In genomic region chr19:36111054-36111895, GRCm38 (mm10) we compare ENCODE assay signal across 9 mouse cellular contexts. TPM values are rescaled to one million over a fixed set of nuclear protein-coding genes. Genes with fewer than 3 reads are reported as not detected.
DNase-seq lines count a peak whose midpoint lies in the region; ATAC-seq lines count a peak whose summit lies in the region.
"Had no signal": no experiment of that assay in that cellular context is flagged by ENCODE, and none has a peak within 500 bp of the region (broad histone marks: within the 10 kb centered on the region; RNA-seq: fewer than 3 reads in every experiment).

No protein-coding gene starts in this region.

- no peaks in the 10 kb centered on the region for H3K27me3 ChIP-seq in intestine, embryonic 14.5 days (replicated peaks; ENCODE audit: control insufficient read depth, insufficient read depth, low read length)
- H3K27me3 ChIP-seq in intestine, embryonic 16.5 days (replicated peaks; ENCODE audit: control insufficient read depth, insufficient read depth, low read length) = no peaks in the 10 kb centered on the region
- H3K27me3 ChIP-seq in hindbrain, embryonic 13.5 days = peaks cover 6% of the 10 kb centered on the region; the same call in 1 of the 2 replicates
- H3K27me3 ChIP-seq in neural tube, embryonic 11.5 days (ENCODE audit: control insufficient read depth, insufficient read depth, low read length) = no peaks in the 10 kb centered on the region
- H3K27me3 ChIP-seq: limb, embryonic 15.5 days had no signal

- H3K27ac ChIP-seq in intestine, embryonic 14.5 days (ENCODE audit: low read depth) = no peak overlapping the region
- H3K27ac ChIP-seq in intestine, embryonic 16.5 days (ENCODE audit: low read length) = no peak overlapping the region
- H3K27ac ChIP-seq in hindbrain, embryonic 13.5 days = no peak overlapping the region
- no peak overlapping the region for H3K27ac ChIP-seq in neural tube, embryonic 11.5 days (ENCODE audit: low read depth, low read length)
- H3K27ac ChIP-seq: limb, embryonic 15.5 days had no signal

- no peak for ATAC-seq in intestine, embryonic 14.5 days (replicated peaks; ENCODE audit: low FRiP score, low TSS enrichment, low read depth)
- ATAC-seq in intestine, embryonic 16.5 days = no peak
- peak; percentile 44; the same call in 1 of the 2 replicates for ATAC-seq in hindbrain, embryonic 13.5 days (ENCODE audit: low FRiP score)
- peak; percentile 62 for ATAC-seq in neural tube, embryonic 11.5 days (ENCODE audit: insufficient read depth, low FRiP score, low TSS enrichment)
- ATAC-seq in monocyte, adult 5-6 weeks (replicated peaks; ENCODE audit: insufficient number of reproducible peaks, low FRiP score, low TSS enrichment, poor library complexity, severe bottlenecking) = no peak

- H3K4me2 ChIP-seq in intestine, embryonic 14.5 days (ENCODE audit: low read length) = no peak overlapping the region
- H3K4me2 ChIP-seq in intestine, embryonic 16.5 days (ENCODE audit: low read depth, low read length) = no peak overlapping the region
- H3K4me2 ChIP-seq in hindbrain, embryonic 13.5 days = peak overlapping the region; percentile 46
- no peak overlapping the region for H3K4me2 ChIP-seq in neural tube, embryonic 11.5 days (ENCODE audit: low read depth)
- H3K4me2 ChIP-seq: limb, embryonic 15.5 days had no signal

- no peak overlapping the region for H3K9ac ChIP-seq in intestine, embryonic 14.5 days (ENCODE audit: low read length)
- no peak overlapping the region for H3K9ac ChIP-seq in intestine, embryonic 16.5 days (ENCODE audit: low read depth, low read length)
- no peak overlapping the region for H3K9ac ChIP-seq in hindbrain, embryonic 13.5 days
- no peak overlapping the region for H3K9ac ChIP-seq in neural tube, embryonic 11.5 days (ENCODE audit: low read length)
- H3K9ac ChIP-seq: limb, embryonic 15.5 days had no signal

- no peak overlapping the region for H3K4me3 ChIP-seq in intestine, embryonic 14.5 days (ENCODE audit: low read depth, low read length)
- no peak overlapping the region for H3K4me3 ChIP-seq in intestine, embryonic 16.5 days (ENCODE audit: low read length)
- H3K4me3 ChIP-seq in hindbrain, embryonic 13.5 days = peak overlapping the region; percentile 22; the same call in 1 of the 2 replicates
- H3K4me3 ChIP-seq in neural tube, embryonic 11.5 days (ENCODE audit: low read depth, low read length) = no peak overlapping the region
- H3K4me3 ChIP-seq: limb, embryonic 15.5 days had no signal

- WGBS in intestine, embryonic 14.5 days = 36% methylated on average over 7 of the region's 7 CpGs
- 28% methylated on average over 7 of the region's 7 CpGs for WGBS in intestine, embryonic 16.5 days
- 23% methylated on average over 7 of the region's 7 CpGs for WGBS in hindbrain, embryonic 13.5 days
- WGBS in neural tube, embryonic 11.5 days = 23% methylated on average over 7 of the region's 7 CpGs

- no peaks in the 10 kb centered on the region for H3K9me3 ChIP-seq in intestine, embryonic 14.5 days (ENCODE audit: control insufficient read depth, low read length)
- H3K9me3 ChIP-seq in intestine, embryonic 16.5 days (ENCODE audit: control insufficient read depth, low read length) = no peaks in the 10 kb centered on the region
- H3K9me3 ChIP-seq in hindbrain, embryonic 13.5 days = no peaks in the 10 kb centered on the region
- no peaks in the 10 kb centered on the region for H3K9me3 ChIP-seq in neural tube, embryonic 11.5 days (ENCODE audit: control insufficient read depth, low read length)
- H3K9me3 ChIP-seq: limb, embryonic 15.5 days had no signal

- H3K36me3 ChIP-seq in intestine, embryonic 14.5 days (ENCODE audit: control insufficient read depth, insufficient read depth, low read length) = no peaks in the 10 kb centered on the region
- H3K36me3 ChIP-seq in intestine, embryonic 16.5 days (ENCODE audit: control insufficient read depth, insufficient read depth, low read length) = no peaks in the 10 kb centered on the region
- H3K36me3 ChIP-seq in hindbrain, embryonic 13.5 days = no peaks in the 10 kb centered on the region
- H3K36me3 ChIP-seq in neural tube, embryonic 11.5 days (ENCODE audit: control insufficient read depth, insufficient read depth, low read length) = no peaks in the 10 kb centered on the region
- H3K36me3 ChIP-seq: limb, embryonic 15.5 days had no signal

- DNase-seq in intestine, embryonic 14.5 days (ENCODE audit: low spot score) = peak; percentile 55
- DNase-seq in B cell, adult 2 months = peak; percentile 7 to 9
- DNase-seq in c-Kit-positive CD71-positive TER-119-positive erythroid progenitor cells, embryonic 14.5 days (ENCODE audit: low spot score) = peak; percentile 33
- DNase-seq in neural tube, embryonic 11.5 days (ENCODE audit: low spot score) = peak; percentile 35
- DNase-seq in urinary bladder, postnatal 14 days (ENCODE audit: low spot score) = no peak

- no peaks in the 10 kb centered on the region for H3K4me1 ChIP-seq in intestine, embryonic 14.5 days (replicated peaks; ENCODE audit: control insufficient read depth, insufficient read depth, low read length)
- no peaks in the 10 kb centered on the region for H3K4me1 ChIP-seq in intestine, embryonic 16.5 days (ENCODE audit: control insufficient read depth, insufficient read depth, low read length)
- peaks cover 10% of the 10 kb centered on the region; the same call in 1 of the 2 replicates for H3K4me1 ChIP-seq in hindbrain, embryonic 13.5 days (replicated peaks)
- peaks cover 3% of the 10 kb centered on the region; the same call in 1 of the 2 replicates for H3K4me1 ChIP-seq in neural tube, embryonic 11.5 days (ENCODE audit: control insufficient read depth, insufficient read depth, low read length)

RNA-seq across cellular contexts. Expression of gene Ankrd1, which starts 8.6 kb away (rescaled TPM):
- polyA plus RNA-seq in intestine, embryonic 14.5 days (2014; fragmentation: Nextera tagmentation; extraction: Ambion mirVana) = 0.26 TPM in 1 of 2 replicates, not detected in the other
- polyA plus RNA-seq in intestine, embryonic 16.5 days (2015; fragmentation: Nextera tagmentation; extraction: Ambion mirVana) = 0.09 and 0.22 TPM in 2 replicates
- polyA plus RNA-seq in hindbrain, embryonic 13.5 days (2015; fragmentation: Nextera tagmentation; extraction: Ambion mirVana) = 0.14 and 0.35 TPM in 2 replicates
- polyA plus RNA-seq in neural tube, embryonic 11.5 days (2014; fragmentation: Nextera tagmentation; extraction: Ambion mirVana) = 0.54 and 1.5 TPM in 2 replicates
- total RNA-seq in monocyte, adult 5-6 weeks (2017) = not detected in 3 replicates

RNA-seq across cellular contexts. Expression of gene Rpp30, which starts 27.8 kb away (rescaled TPM):
- polyA plus RNA-seq in intestine, embryonic 14.5 days (2014; fragmentation: Nextera tagmentation; extraction: Ambion mirVana) = 72.2 and 72.9 TPM in 2 replicates
- polyA plus RNA-seq in intestine, embryonic 16.5 days (2015; fragmentation: Nextera tagmentation; extraction: Ambion mirVana) = 51.8 and 57.5 TPM in 2 replicates
- polyA plus RNA-seq in hindbrain, embryonic 13.5 days (2015; fragmentation: Nextera tagmentation; extraction: Ambion mirVana) = 75.1 and 78.1 TPM in 2 replicates
- polyA plus RNA-seq in neural tube, embryonic 11.5 days (2014; fragmentation: Nextera tagmentation; extraction: Ambion mirVana) = 97.6 and 102 TPM in 2 replicates
- 26.9 to 35.4 TPM (median 29.0 TPM) in 3 replicates for total RNA-seq in monocyte, adult 5-6 weeks (2017)

RNA-seq across cellular contexts. Expression of gene Htr7, which starts 54.0 kb away (rescaled TPM):
- not detected in 2 replicates for polyA plus RNA-seq in intestine, embryonic 14.5 days (2014; fragmentation: Nextera tagmentation; extraction: Ambion mirVana)
- 0.09 TPM in 1 of 2 replicates, not detected in the other for polyA plus RNA-seq in intestine, embryonic 16.5 days (2015; fragmentation: Nextera tagmentation; extraction: Ambion mirVana)
- 8.3 and 8.8 TPM in 2 replicates for polyA plus RNA-seq in hindbrain, embryonic 13.5 days (2015; fragmentation: Nextera tagmentation; extraction: Ambion mirVana)
- 0.45 and 0.87 TPM in 2 replicates for polyA plus RNA-seq in neural tube, embryonic 11.5 days (2014; fragmentation: Nextera tagmentation; extraction: Ambion mirVana)
- total RNA-seq in monocyte, adult 5-6 weeks (2017) = not detected in 3 replicates

Comparison
In these comparisons a context has a peak if more than half of its experiments do, and no peak if none do; other contexts are left out.
1. ATAC-seq: peak in hindbrain, embryonic 13.5 days (single experiment) and neural tube, embryonic 11.5 days (single experiment); none in intestine, embryonic 14.5 days (single experiment), intestine, embryonic 16.5 days (single experiment) and monocyte, adult 5-6 weeks (single experiment).